Mouse (Mus musculus) duodenum, adult 2 months (tissue): ENCODE results near the gene Hnf1b. TPM values are rescaled to one million over a fixed set of nuclear protein-coding genes. Genes with fewer than 3 reads are reported as not detected.

Source experiments
- polyA plus RNA-seq: library from polyadenylated mRNA; depleted of rRNA; stranded (reverse); fragments of >200 nt; gene quantifications from 2 replicates; pipeline ENCODE4 v1.2.3, GENCODE M21; 2012; ENCODE audit warnings: low replicate concordance; rRNA removed

Gene Hnf1b
- 16.3 and 21.8 TPM in 2 replicates for polyA plus RNA-seq

GRCm38 (mm10) chr11:83849529-83850335 lies at the start of gene Hnf1b:
Hnf1b (plus strand) TSS chr11:83850063.

GRCm38 (mm10) chr11:83941950-83942840 lies 92.3 kb downstream of the Hnf1b start, which contains the start of gene Ddx52:
Ddx52 (plus strand) TSS chr11:83942062.

Other genes with a start within 250 kb of the Hnf1b start
- gene Rpl9-ps1, start 204.4 kb upstream of the Hnf1b start, polyA plus RNA-seq, result not detected in 2 replicates
- 1.0 and 2.2 TPM in 2 replicates for gene Ccl3, start 200.7 kb upstream of the Hnf1b start, polyA plus RNA-seq
- gene Ccl4, start 187.5 kb upstream of the Hnf1b start, polyA plus RNA-seq, result 1.2 and 4.3 TPM in 2 replicates
- gene Wfdc17, start 146.1 kb upstream of the Hnf1b start, polyA plus RNA-seq, result 0.29 and 0.70 TPM in 2 replicates
- gene Wfdc18, start 141.0 kb upstream of the Hnf1b start, polyA plus RNA-seq, result 10.1 TPM in 1 of 2 replicates, not detected in the other
- 2.8 TPM in 1 of 2 replicates, not detected in the other for gene Wfdc21, start 103.1 kb upstream of the Hnf1b start, polyA plus RNA-seq
- 14.0 and 15.5 TPM in 2 replicates for gene Heatr6, start 96.4 kb upstream of the Hnf1b start, polyA plus RNA-seq
- 0.63 and 0.82 TPM in 2 replicates for gene Ddx52, start 92.0 kb downstream of the Hnf1b start, polyA plus RNA-seq
- 6.0 and 13.6 TPM in 2 replicates for gene Synrg, start 114.4 kb downstream of the Hnf1b start, polyA plus RNA-seq
- gene Dusp14, start 219.2 kb downstream of the Hnf1b start, polyA plus RNA-seq, result 7.5 and 9.4 TPM in 2 replicates